Mouse (Mus musculus) stomach, postnatal 0 days (tissue): ENCODE measurements at regions not wholly inside any gene's neighbourhood (a gene's known extent, or its start where the extent isn't known, plus 50 kb on each side); places are given as distances from the start of the nearest gene placed in this dataset.

Experiments used
- ATAC-seq: fragments of 200-750 bp; cut with Nextera tagmentation; 2 replicates; pipeline ENCODE4 v1.8.0; 2017; ENCODE audit not compliant: low FRiP score, low TSS enrichment
- DNase-seq: peaks from one replicate; pipeline ENCODE4 v3.0.0-alpha.2; 2016; ENCODE audit warnings: low spot score
- H3K27ac ChIP-seq: fragments of 300-500 bp; sonication (generic); replicated peaks from 2 replicates; pipeline ENCODE4 v1.5.1; 2014; ENCODE audit warnings: mild to moderate bottlenecking, control low read depth
- H3K27me3 ChIP-seq: fragments of 300-500 bp; sonication (generic); 2 replicates; pipeline ENCODE4 v1.6.1; 2014; ENCODE audit warnings: low read length; ENCODE audit not compliant: control insufficient read depth, insufficient read depth
- H3K36me3 ChIP-seq: fragments of 300-500 bp; sonication (generic); 2 replicates; pipeline ENCODE4 v1.6.1; 2014; ENCODE audit warnings: low read length, mixed read lengths; ENCODE audit not compliant: control insufficient read depth, insufficient read depth
- H3K4me1 ChIP-seq: fragments of 300-500 bp; sonication (generic); replicated peaks from 2 replicates; pipeline ENCODE4 v1.6.1; 2014; ENCODE audit warnings: antibody characterized with exemption; ENCODE audit not compliant: control insufficient read depth, insufficient read depth
- H3K4me2 ChIP-seq: fragments of 300-500 bp; sonication (generic); replicated peaks from 2 replicates; pipeline ENCODE4 v1.6.1; 2014; ENCODE audit warnings: low read depth, mild to moderate bottlenecking, control low read depth, moderate library complexity
- H3K4me3 ChIP-seq: fragments of 300-500 bp; sonication (generic); 2 replicates; pipeline ENCODE4 v1.5.1; 2014; ENCODE audit warnings: low read depth, low read length, control low read depth
- H3K9ac ChIP-seq: fragments of 300-500 bp; sonication (generic); 2 replicates; pipeline ENCODE4 v1.6.1; 2014; ENCODE audit warnings: mild to moderate bottlenecking, low read length, control low read depth, mixed read lengths
- H3K9me3 ChIP-seq: fragments of 300-500 bp; sonication (generic); 2 replicates; pipeline ENCODE4 v1.6.1; 2016; ENCODE audit warnings: low read length; ENCODE audit not compliant: control insufficient read depth
- CTCF ChIP-seq: IDR thresholded peaks from 2 replicates; pipeline ENCODE4 v1.5.1; 2016; ENCODE audit warnings: antibody characterized with exemption, low read depth, mild to moderate bottlenecking, moderate library complexity
- EP300 ChIP-seq: optimal IDR thresholded peaks from 2 replicates; pipeline ENCODE3; 2016; ENCODE audit warnings: antibody characterized with exemption
- WGBS: fragments of 180-500 bp; shearing (Covaris S2); extraction: QIAGEN DNeasy Blood & Tissue Kit; methylation state at CpG from one replicate; pipeline ENCODE4 v1.1.7; 2014; 5-methylcytosine and 5-hydroxymethylcytosine counted together

DNA sequence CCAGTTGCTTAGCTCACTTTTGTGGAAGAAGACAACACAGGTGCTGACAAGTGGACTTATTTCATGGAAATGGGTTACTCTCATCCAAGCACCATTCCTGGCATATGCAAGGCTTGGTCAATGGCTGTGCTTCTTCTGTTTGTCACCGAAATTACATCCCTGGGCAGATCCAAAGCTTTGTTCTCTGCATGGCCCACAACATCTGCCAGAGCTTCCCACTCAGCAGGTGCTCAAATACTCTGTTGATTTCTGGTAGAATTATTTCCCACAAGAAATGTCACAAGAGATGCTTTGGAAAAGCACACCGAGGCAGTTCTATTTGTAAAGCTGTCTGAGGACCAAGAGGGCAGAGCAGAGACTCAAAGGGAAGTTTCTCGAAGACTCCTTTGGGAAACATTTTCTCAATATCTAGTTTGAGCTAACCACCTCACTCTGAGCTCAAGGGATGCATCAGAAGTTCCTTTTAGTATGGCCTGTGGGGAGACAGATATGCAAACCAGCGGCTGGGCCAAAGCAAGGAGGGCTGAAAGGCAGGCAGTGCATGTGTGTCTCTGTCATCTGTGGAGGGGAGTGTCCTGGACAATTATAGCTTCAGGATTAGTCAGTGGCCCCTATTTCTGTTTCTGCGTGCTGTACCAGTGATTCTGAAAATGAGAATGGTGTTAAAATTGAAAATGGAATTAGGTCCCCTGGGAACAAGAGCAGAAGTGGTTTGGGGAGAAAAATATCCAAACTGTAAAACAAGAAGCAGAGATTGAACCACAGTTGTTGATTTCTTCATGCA is 69.5 kb upstream of the Clnk start:
- WGBS: 77% methylated on average over 5 of the region's 5 CpGs
- DNase-seq (no peak), ATAC-seq (no peak)
- H3K9me3 ChIP-seq: no peaks in the 10 kb centered on the region
- no peaks in the 10 kb centered on the region for H3K36me3 ChIP-seq
- H3K4me2 ChIP-seq: no peak overlapping the region
- no peaks in the 10 kb centered on the region for H3K27me3 ChIP-seq
- no peak for TF ChIP-seq EP300
- TF ChIP-seq CTCF: no peak
- no peak overlapping the region for H3K9ac ChIP-seq
- no peaks in the 10 kb centered on the region for H3K4me1 ChIP-seq
- no peak overlapping the region for H3K4me3 ChIP-seq
- H3K27ac ChIP-seq: no peak overlapping the region

DNA sequence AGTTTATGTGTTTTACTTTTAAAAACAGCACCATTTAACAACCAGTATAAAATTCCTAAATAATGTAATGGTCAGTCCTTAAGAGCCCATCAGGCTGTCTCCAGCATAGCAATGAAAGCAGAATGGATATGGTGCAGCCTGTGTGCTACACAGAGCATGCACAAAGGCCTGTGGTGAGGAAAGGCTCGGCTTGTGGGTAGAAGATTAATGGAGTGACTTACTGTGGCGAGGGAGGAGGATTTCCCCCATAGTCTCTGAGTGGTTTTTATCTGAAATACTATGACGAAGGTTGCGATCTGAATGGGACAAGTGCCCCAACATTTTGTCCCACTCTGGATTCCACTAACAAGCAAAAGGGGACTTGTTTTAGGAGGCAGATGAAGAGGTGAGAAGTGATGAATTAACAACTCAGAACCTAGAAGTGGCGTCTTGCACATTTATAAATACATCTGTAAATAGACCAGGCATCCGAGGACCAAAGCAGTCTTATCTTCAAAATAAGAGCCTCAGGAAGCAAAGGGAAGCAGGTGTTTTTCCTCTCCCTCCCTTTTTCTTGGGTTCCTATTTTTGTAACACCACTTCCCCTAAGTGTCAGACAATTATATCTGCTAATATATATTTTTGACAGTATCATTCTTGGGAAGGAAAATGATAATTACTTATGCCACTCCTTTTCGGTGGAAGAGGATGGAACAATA is 55.9 kb upstream of the Clnk start:
- Histone ChIP-seq H3K27ac (no peak overlapping the region), H3K9me3 (no peaks in the 10 kb centered on the region), H3K4me2 (no peak overlapping the region), H3K4me1 (no peaks in the 10 kb centered on the region), H3K4me3 (no peak overlapping the region), H3K36me3 (no peaks in the 10 kb centered on the region), H3K9ac (no peak overlapping the region), H3K27me3 (no peaks in the 10 kb centered on the region)
- no peak for ATAC-seq
- WGBS: 43% methylated on average over 7 of the region's 7 CpGs
- TF ChIP-seq EP300: no peak
- TF ChIP-seq CTCF: no peak
- DNase-seq: no peak

GRCm38 (mm10) chr5:38927051-38927450 is 50.4 kb upstream of the Clnk start:
- Histone ChIP-seq H3K27ac (no peak overlapping the region), H3K4me2 (no peak overlapping the region), H3K4me1 (no peaks in the 10 kb centered on the region), H3K9me3 (no peaks in the 10 kb centered on the region), H3K4me3 (no peak overlapping the region), H3K9ac (no peak overlapping the region), H3K36me3 (no peaks in the 10 kb centered on the region), H3K27me3 (no peaks in the 10 kb centered on the region)
- ATAC-seq: no peak
- no peak for DNase-seq
- 81% methylated on average over 3 of the region's 3 CpGs for WGBS
- TF ChIP-seq EP300: no peak
- TF ChIP-seq CTCF: no peak
